Mouse (Mus musculus): ENCODE data around the gene Zfp111. TPM values are rescaled to one million over a fixed set of nuclear protein-coding genes. Genes with fewer than 3 reads are reported as not detected.
A peak's percentile ranks its signal among the peaks of the same experiment; 100 is the strongest.

Zfp111 gene
- polyA plus RNA-seq (2015; fragmentation: Nextera tagmentation; extraction: Ambion mirVana) = 5.3 and 5.5 TPM in 2 replicates

GRCm38 (mm10) chr7:24211343-24211742, at the start of gene Zfp111:
TSS of gene Zfp111 (minus strand) at chr7:24211443.
- Histone ChIP-seq H3K9me3 (0 out of 2 replicates have a peak, but pooled peaks cover 1% of the 10 kb centered on the region), H3K27me3 (0 out of 2 replicates have a peak, but pooled peaks cover 2% of the 10 kb centered on the region), H3K36me3 (no peaks in the 10 kb centered on the region), H3K4me2 (no peak within 1 kb of the TSS), H3K9ac (no peak within 1 kb of the TSS), H3K27ac (no peak within 1 kb of the TSS), H3K4me1 (replicated peaks) (peaks cover 9% of the 10 kb centered on the region), H3K4me3 (no peak within 1 kb of the TSS)
- 78% methylated on average over 5 of the region's 5 CpGs for WGBS
- ATAC-seq (ENCODE audit: low FRiP score) = no peak

- WGBS = 96% methylated on average over 4 of the region's 4 CpGs
- H3K36me3 ChIP-seq = peaks cover 32% of the 10 kb centered on the region
- no peaks in the 10 kb centered on the region for H3K27me3 ChIP-seq
- peaks cover 18% of the 10 kb centered on the region for H3K4me1 ChIP-seq (replicated peaks)
- H3K9me3 ChIP-seq = no peaks in the 10 kb centered on the region
- H3K4me3 ChIP-seq = no peak overlapping the region
- H3K4me2 ChIP-seq = no peak overlapping the region
- no peak overlapping the region for H3K27ac ChIP-seq
- no peak for ATAC-seq (ENCODE audit: low FRiP score)
- no peak overlapping the region for H3K9ac ChIP-seq
Observed at GRCm38 (mm10) chr7:24260000-24260312, 48.7 kb upstream of the Zfp111 start.

GRCm38 (mm10) chr7:24259306-24259999, 48.2 kb upstream of the Zfp111 start:
- H3K4me1 ChIP-seq (replicated peaks) = peaks cover 22% of the 10 kb centered on the region
- WGBS = 93% methylated on average over 13 of the region's 13 CpGs

GRCm38 (mm10) chr7:24254633-24255474, 43.6 kb upstream of the Zfp111 start, which contains the start of gene Zfp108:
TSS of gene Zfp108 (plus strand) at chr7:24254794.
- Histone ChIP-seq H3K4me3 (peak within 1 kb of the TSS; percentile 52), H3K36me3 (peaks cover 8% of the 10 kb centered on the region), H3K27me3 (no peaks in the 10 kb centered on the region), H3K27ac (peak within 1 kb of the TSS; percentile 76), H3K4me2 (peak within 1 kb of the TSS; percentile 73), H3K4me1 (replicated peaks) (peaks cover 26% of the 10 kb centered on the region), H3K9ac (peak within 1 kb of the TSS; percentile 79), H3K9me3 (no peaks in the 10 kb centered on the region)
- ATAC-seq (ENCODE audit: low FRiP score) = peak; percentile 90
- 19% methylated on average over 21 of the region's 21 CpGs for WGBS

More at GRCm38 (mm10) chr7:24259306-24259999, 48.2 kb upstream of the Zfp111 start:
- Histone ChIP-seq H3K27me3 (no peaks in the 10 kb centered on the region), H3K4me2 (no peak overlapping the region), H3K36me3 (peaks cover 32% of the 10 kb centered on the region), H3K9me3 (no peaks in the 10 kb centered on the region), H3K9ac (no peak overlapping the region), H3K27ac (no peak overlapping the region), H3K4me3 (no peak overlapping the region)
- no peak for ATAC-seq (ENCODE audit: low FRiP score)

- WGBS = 65% methylated on average over 9 of the region's 9 CpGs
Observed at GRCm38 (mm10) chr7:24253779-24254615, 42.8 kb upstream of the Zfp111 start.

GRCm38 (mm10) chr7:24237040-24237791, 26.0 kb upstream of the Zfp111 start, which contains the start of gene Zfp109:
TSS of gene Zfp109 (minus strand) at chr7:24237560.
- Histone ChIP-seq H3K9ac (peak within 1 kb of the TSS; percentile 79), H3K4me3 (peak within 1 kb of the TSS; percentile 71), H3K27me3 (peaks cover 14% of the 10 kb centered on the region; the same call in 1 of the 2 replicates), H3K9me3 (no peaks in the 10 kb centered on the region), H3K4me1 (replicated peaks) (peaks cover 9% of the 10 kb centered on the region), H3K27ac (no peak within 1 kb of the TSS), H3K36me3 (peaks cover 15% of the 10 kb centered on the region), H3K4me2 (peak within 1 kb of the TSS; percentile 63)
- 7% methylated on average over 28 of the region's 28 CpGs for WGBS
- peak; percentile 92 for ATAC-seq (ENCODE audit: low FRiP score)

More at GRCm38 (mm10) chr7:24253779-24254615, 42.8 kb upstream of the Zfp111 start:
- peak; percentile 79 for ATAC-seq (ENCODE audit: low FRiP score)
- H3K4me2 ChIP-seq = peak overlapping the region; percentile 73
- peak overlapping the region; percentile 52 for H3K4me3 ChIP-seq
- H3K27me3 ChIP-seq = no peaks in the 10 kb centered on the region
- no peaks in the 10 kb centered on the region for H3K9me3 ChIP-seq
- H3K36me3 ChIP-seq = 0 out of 2 replicates have a peak, but pooled peaks cover under 1% of the 10 kb centered on the region
- H3K9ac ChIP-seq = peak overlapping the region; percentile 24; the same call in 1 of the 2 replicates
- no peak overlapping the region for H3K27ac ChIP-seq
- H3K4me1 ChIP-seq (replicated peaks) = peaks cover 26% of the 10 kb centered on the region

- peaks cover 10% of the 10 kb centered on the region for H3K36me3 ChIP-seq
- H3K9me3 ChIP-seq = no peaks in the 10 kb centered on the region
- no peak overlapping the region for H3K27ac ChIP-seq
- no peak overlapping the region for H3K4me2 ChIP-seq
- ATAC-seq (ENCODE audit: low FRiP score) = no peak
- H3K9ac ChIP-seq = no peak overlapping the region
- H3K4me1 ChIP-seq (replicated peaks) = peaks cover 9% of the 10 kb centered on the region
- no peak overlapping the region for H3K4me3 ChIP-seq
- 83% methylated on average over 2 of the region's 2 CpGs for WGBS
- H3K27me3 ChIP-seq = 0 out of 2 replicates have a peak, but pooled peaks cover 2% of the 10 kb centered on the region
Observed at GRCm38 (mm10) chr7:24210296-24210695, 947 bp downstream of the Zfp111 start.

- H3K9ac ChIP-seq = no peak overlapping the region
- peaks cover 27% of the 10 kb centered on the region for H3K36me3 ChIP-seq
- WGBS = 66% methylated on average over 7 of the region's 7 CpGs
- H3K4me1 ChIP-seq (replicated peaks) = peaks cover 9% of the 10 kb centered on the region
- H3K27ac ChIP-seq = no peak overlapping the region
- H3K9me3 ChIP-seq = no peaks in the 10 kb centered on the region
- 0 out of 2 replicates have a peak, but pooled peaks cover 2% of the 10 kb centered on the region for H3K27me3 ChIP-seq
- H3K4me2 ChIP-seq = peak overlapping the region; percentile 67
- ATAC-seq (ENCODE audit: low FRiP score) = peak; percentile 76
- H3K4me3 ChIP-seq = peak overlapping the region; percentile 62
Observed at GRCm38 (mm10) chr7:24208282-24208886, 2.9 kb downstream of the Zfp111 start.

GRCm38 (mm10) chr7:24207488-24208261, 3.6 kb downstream of the Zfp111 start:
- 18% methylated on average over 24 of the region's 24 CpGs for WGBS
- Histone ChIP-seq H3K36me3 (peaks cover 31% of the 10 kb centered on the region), H3K27ac (peak overlapping the region; percentile 77), H3K4me1 (replicated peaks) (peaks cover 9% of the 10 kb centered on the region), H3K9ac (peak overlapping the region; percentile 81), H3K4me2 (peak overlapping the region; percentile 67), H3K27me3 (0 out of 2 replicates have a peak, but pooled peaks cover 2% of the 10 kb centered on the region), H3K4me3 (peak overlapping the region; percentile 62), H3K9me3 (no peaks in the 10 kb centered on the region)
- ATAC-seq (ENCODE audit: low FRiP score) = peak; percentile 91

GRCm38 (mm10) chr7:24196961-24197360, 14.3 kb downstream of the Zfp111 start:
- WGBS = 94% methylated on average over 4 of the region's 4 CpGs
- no peak overlapping the region for H3K4me2 ChIP-seq

More at GRCm38 (mm10) chr7:24196961-24197360, 14.3 kb downstream of the Zfp111 start:
- ATAC-seq (ENCODE audit: low FRiP score) = no peak
- H3K36me3 ChIP-seq = peaks cover 74% of the 10 kb centered on the region
- no peak overlapping the region for H3K4me3 ChIP-seq
- H3K9ac ChIP-seq = no peak overlapping the region
- no peaks in the 10 kb centered on the region for H3K4me1 ChIP-seq (replicated peaks)
- H3K9me3 ChIP-seq = 0 out of 2 replicates have a peak, but pooled peaks cover 19% of the 10 kb centered on the region
- no peaks in the 10 kb centered on the region for H3K27me3 ChIP-seq
- no peak overlapping the region for H3K27ac ChIP-seq

Measured in hindbrain, embryonic 13.5 days (tissue).